Mouse (Mus musculus) limb, embryonic 14.5 days (tissue): ENCODE data around the gene Wdr34. TPM values are rescaled to one million over a fixed set of nuclear protein-coding genes. Genes with fewer than 3 reads are reported as not detected.
A peak's percentile ranks its signal among the peaks of the same experiment; 100 is the strongest.

ENCODE experiments used
- ATAC-seq: fragments of 200-750 bp; cut with Nextera tagmentation; 2 replicates; pipeline ENCODE4 v1.8.0; 2017; ENCODE audit warnings: low read depth, moderate number of reproducible peaks, moderate TSS enrichment; ENCODE audit not compliant: low FRiP score
- DNase-seq: peaks from one replicate; pipeline ENCODE4 v3.0.0-alpha.2; 2015; ENCODE audit warnings: low spot score
- H3K27ac ChIP-seq: fragments of 300-500 bp; sonication (generic); replicated peaks from 2 replicates; pipeline ENCODE4 v1.5.1; 2014; ENCODE audit warnings: low read depth, mild to moderate bottlenecking, low read length, moderate library complexity, mixed read lengths
- H3K27me3 ChIP-seq: fragments of 300-500 bp; sonication (generic); 2 replicates; pipeline ENCODE4 v1.6.1; 2014; ENCODE audit warnings: low read length, mixed read lengths; ENCODE audit not compliant: control insufficient read depth, insufficient read depth
- H3K36me3 ChIP-seq: fragments of 300-500 bp; sonication (generic); 2 replicates; pipeline ENCODE4 v1.6.1; 2014; ENCODE audit warnings: mild to moderate bottlenecking, low read length, moderate library complexity, mixed read lengths; ENCODE audit not compliant: control insufficient read depth, insufficient read depth
- H3K4me1 ChIP-seq: fragments of 300-500 bp; sonication (generic); 2 replicates; pipeline ENCODE4 v1.6.1; 2014; ENCODE audit warnings: antibody characterized with exemption, low read length, mixed read lengths; ENCODE audit not compliant: control insufficient read depth, insufficient read depth
- H3K4me2 ChIP-seq: fragments of 300-500 bp; sonication (generic); replicated peaks from 2 replicates; pipeline ENCODE4 v1.6.1; 2014; ENCODE audit warnings: low read depth, mild to moderate bottlenecking, low read length, moderate library complexity; ENCODE audit not compliant: severe bottlenecking
- H3K4me3 ChIP-seq: fragments of 300-500 bp; sonication (generic); replicated peaks from 2 replicates; pipeline ENCODE4 v1.5.1; 2014; ENCODE audit warnings: low read length
- H3K9ac ChIP-seq: fragments of 300-500 bp; sonication (generic); 2 replicates; pipeline ENCODE4 v1.6.1; 2014; ENCODE audit warnings: mild to moderate bottlenecking, low read depth, low read length, moderate library complexity; ENCODE audit not compliant: severe bottlenecking
- H3K9me3 ChIP-seq: fragments of 300-500 bp; sonication (generic); 2 replicates; pipeline ENCODE4 v1.6.1; 2016; ENCODE audit warnings: low read length; ENCODE audit not compliant: control insufficient read depth
- POLR2A ChIP-seq: fragments of 200-500 bp; IDR thresholded peaks from 2 replicates; pipeline ENCODE4 v1.8.0; 2012; ENCODE audit warnings: inconsistent platforms, mild to moderate bottlenecking, moderate library complexity, borderline replicate concordance; ENCODE audit not compliant: insufficient read depth, insufficient read length; ENCODE audit errors: extremely low read depth
- WGBS: fragments of 180-500 bp; shearing (Covaris S2); extraction: QIAGEN DNeasy Blood & Tissue Kit; methylation state at CpG from one replicate; pipeline ENCODE4 v1.1.7; 2014; 5-methylcytosine and 5-hydroxymethylcytosine counted together
- polyA plus RNA-seq, 2 experiments: library from polyadenylated mRNA; depleted of rRNA in 1 of 2; stranded (reverse) in 1 of 2; unstranded in 1 of 2; fragments of >200 nt; fragmentation: Nextera tagmentation in 1 of 2; extraction: Ambion mirVana in 1 of 2; gene quantifications; 2 replicates each; pipeline versions ENCODE4 v1.2.1 to v1.2.3; 2012 to 2014

Wdr34 gene
- polyA plus RNA-seq, 2 experiments, result 30.1 to 44.0 TPM

DNA sequence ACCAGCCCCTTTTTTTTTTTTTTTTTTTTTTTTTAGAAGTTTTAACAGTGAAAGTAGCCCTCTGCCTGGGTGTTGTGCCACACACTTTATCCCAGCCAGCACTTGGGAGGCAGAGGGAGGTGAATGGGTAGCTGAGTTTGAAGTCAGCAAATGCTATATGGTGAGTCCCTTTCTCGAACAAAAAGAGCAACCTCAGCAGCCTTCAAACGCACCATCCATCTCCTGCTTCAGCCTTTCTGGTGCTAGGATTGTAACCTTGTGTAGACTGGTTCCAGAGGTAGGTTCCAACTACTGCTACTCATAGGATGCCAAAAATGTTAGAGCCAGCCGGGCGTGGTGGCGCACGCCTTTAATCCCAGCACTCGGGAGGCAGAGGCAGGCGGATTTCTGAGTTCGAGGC lies 27.8 kb upstream of the Wdr34 start:
- no peak overlapping the region for H3K9ac ChIP-seq
- H3K9me3 ChIP-seq, result no peaks in the 10 kb centered on the region
- no peaks in the 10 kb centered on the region for H3K27me3 ChIP-seq
- ATAC-seq (no peak), DNase-seq (no peak)
- H3K4me2 ChIP-seq, result no peak overlapping the region
- WGBS, result 91% methylated on average over 8 of the region's 9 CpGs
- TF ChIP-seq POLR2A, result no peak
- H3K4me3 ChIP-seq, result no peak overlapping the region
- peaks cover 23% of the 10 kb centered on the region for H3K36me3 ChIP-seq
- no peak overlapping the region for H3K27ac ChIP-seq
- H3K4me1 ChIP-seq, result peaks cover 9% of the 10 kb centered on the region; the same call in 1 of the 2 replicates

- Histone ChIP-seq H3K36me3 (peaks cover 24% of the 10 kb centered on the region), H3K27me3 (no peaks in the 10 kb centered on the region), H3K9me3 (no peaks in the 10 kb centered on the region), H3K4me1 (peaks cover 9% of the 10 kb centered on the region; the same call in 1 of the 2 replicates), H3K9ac (no peak overlapping the region), H3K4me2 (no peak overlapping the region), H3K27ac (no peak overlapping the region), H3K4me3 (no peak overlapping the region)
- ATAC-seq (no peak), DNase-seq (no peak)
- TF ChIP-seq POLR2A, result no peak
- 72% methylated on average over 3 of the region's 3 CpGs for WGBS
Observed at GRCm38 (mm10) chr2:30075625-30076024, 26.9 kb upstream of the Wdr34 start.

- Histone ChIP-seq H3K27me3 (no peaks in the 10 kb centered on the region), H3K4me3 (no peak overlapping the region), H3K9ac (no peak overlapping the region), H3K27ac (no peak overlapping the region), H3K4me1 (peaks cover 2% of the 10 kb centered on the region; the same call in 1 of the 2 replicates), H3K36me3 (peaks cover 48% of the 10 kb centered on the region), H3K9me3 (no peaks in the 10 kb centered on the region), H3K4me2 (no peak overlapping the region)
- 84% methylated on average over 3 of the region's 3 CpGs for WGBS
- no peak for TF ChIP-seq POLR2A
- ATAC-seq (no peak), DNase-seq (no peak)
Observed at GRCm38 (mm10) chr2:30073285-30073684, 24.6 kb upstream of the Wdr34 start.

- WGBS, result 77% methylated on average over 7 of the region's 7 CpGs
Observed at GRCm38 (mm10) chr2:30072875-30073274, 24.2 kb upstream of the Wdr34 start.

DNA sequence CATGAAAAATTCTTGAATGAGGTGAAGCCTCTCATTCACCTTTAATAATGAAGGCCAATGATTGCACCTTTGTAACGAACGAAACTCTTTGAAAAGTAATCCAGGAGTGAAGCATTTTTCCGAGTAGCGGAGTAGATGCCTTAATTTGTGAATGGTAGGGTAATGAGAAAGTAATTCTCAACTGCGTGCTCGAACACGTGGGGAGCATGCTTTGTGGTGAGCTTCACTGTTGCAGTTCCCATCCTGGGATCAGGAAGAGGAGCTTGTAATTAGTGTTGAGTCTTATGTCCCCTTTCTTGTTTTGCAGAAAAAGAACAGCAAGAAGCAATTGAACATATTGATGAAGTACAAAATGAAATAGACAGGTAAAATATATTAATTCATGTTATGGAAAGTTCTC lies 19.3 kb upstream of the Wdr34 start:
- Histone ChIP-seq H3K4me1 (peaks cover 24% of the 10 kb centered on the region), H3K27ac (no peak overlapping the region), H3K9me3 (no peaks in the 10 kb centered on the region), H3K4me2 (peak overlapping the region; percentile 60), H3K4me3 (peak overlapping the region; percentile 98), H3K9ac (peak overlapping the region; percentile 97), H3K36me3 (peaks cover 36% of the 10 kb centered on the region), H3K27me3 (no peaks in the 10 kb centered on the region)
- DNase-seq (no peak), ATAC-seq (no peak)
- TF ChIP-seq POLR2A, result no peak
- 13% methylated on average over 7 of the region's 7 CpGs for WGBS

More at GRCm38 (mm10) chr2:30072875-30073274, 24.2 kb upstream of the Wdr34 start:
- Histone ChIP-seq H3K27me3 (no peaks in the 10 kb centered on the region), H3K4me2 (no peak overlapping the region), H3K4me1 (peaks cover 3% of the 10 kb centered on the region; the same call in 1 of the 2 replicates), H3K36me3 (peaks cover 50% of the 10 kb centered on the region), H3K4me3 (no peak overlapping the region), H3K9me3 (no peaks in the 10 kb centered on the region), H3K9ac (no peak overlapping the region), H3K27ac (no peak overlapping the region)
- ATAC-seq (no peak), DNase-seq (no peak)
- TF ChIP-seq POLR2A, result no peak
